Mouse (Mus musculus): ENCODE measurements around the gene Stk16.

GRCm38 (mm10) chr1:75230335-75230994 is 19.8 kb downstream of the Stk16 start:
- TF ChIP-seq CTCF (IDR thresholded peaks at IDR 0.05; ENCODE audit: low read depth) (no peak), EP300 (IDR thresholded peaks at IDR 0.05; ENCODE audit: low read depth) (no peak)

Measured in heart, postnatal 0 days (tissue).